Mouse (Mus musculus) ES-Bruce4 (cell line): ENCODE measurements around the gene Slc39a2. TPM values are rescaled to one million over a fixed set of nuclear protein-coding genes. Genes with fewer than 3 reads are reported as not detected.
"Not testable (repeated sequence)": the region's sequence is repeated elsewhere in the genome, so short reads cannot be mapped to it uniquely, and the experiment has no call there.

Experiments used
- H3K27ac ChIP-seq: 2 replicates; pipeline ENCODE4 v1.5.1; 2012; ENCODE audit warnings: low read length, inconsistent platforms; ENCODE audit not compliant: insufficient read depth
- H3K27me3 ChIP-seq: 2 replicates; pipeline ENCODE4 v1.6.1; 2012; ENCODE audit warnings: mild to moderate bottlenecking, low read length, inconsistent platforms; ENCODE audit not compliant: control insufficient read depth, poor library complexity, insufficient read depth, severe bottlenecking
- H3K36me3 ChIP-seq: 2 replicates; pipeline ENCODE4 v1.6.1; 2012; ENCODE audit warnings: inconsistent platforms, mild to moderate bottlenecking, low read length, moderate library complexity; ENCODE audit not compliant: control insufficient read depth, poor library complexity, insufficient read depth, severe bottlenecking
- H3K4me1 ChIP-seq: one replicate; pipeline ENCODE4 v1.8.1; 2011; ENCODE audit warnings: low read length; ENCODE audit not compliant: control insufficient read depth, insufficient read depth
- H3K4me3 ChIP-seq: 2 replicates; pipeline ENCODE4 v1.5.1; 2011; ENCODE audit warnings: low read depth, mild to moderate bottlenecking, low read length
- H3K9ac ChIP-seq: 2 replicates; pipeline ENCODE4 v1.6.1; 2012; ENCODE audit warnings: low read depth, mild to moderate bottlenecking, inconsistent platforms; ENCODE audit not compliant: poor library complexity, severe bottlenecking
- H3K9me3 ChIP-seq: replicated peaks from 2 replicates; pipeline ENCODE4 v1.6.1; 2012; ENCODE audit warnings: mild to moderate bottlenecking, low read length, inconsistent platforms; ENCODE audit not compliant: control insufficient read depth, poor library complexity, insufficient read depth, severe bottlenecking
- CTCF ChIP-seq: IDR thresholded peaks from one replicate; pipeline ENCODE4 v1.8.1; 2011; ENCODE audit warnings: low read depth, low read length
- EP300 ChIP-seq: IDR thresholded peaks from 2 replicates; pipeline ENCODE4 v1.6.1; 2011; ENCODE audit warnings: low read depth, low read length; ENCODE audit not compliant: insufficient read depth
- POLR2A ChIP-seq: IDR thresholded peaks from one replicate; pipeline ENCODE4 v1.8.1; 2011; ENCODE audit warnings: low read length; ENCODE audit not compliant: insufficient read depth
- polyA plus RNA-seq: library from polyadenylated mRNA; stranded (reverse); fragments of >200 nt; gene quantifications from 2 replicates; pipeline ENCODE4 v1.2.4, GENCODE M21; 2011; ENCODE audit warnings: low read depth; ENCODE audit not compliant: missing spikeins, insufficient read depth, insufficient read length

Gene Slc39a2
- polyA plus RNA-seq, 1 experiment = 2.7 TPM

DNA sequence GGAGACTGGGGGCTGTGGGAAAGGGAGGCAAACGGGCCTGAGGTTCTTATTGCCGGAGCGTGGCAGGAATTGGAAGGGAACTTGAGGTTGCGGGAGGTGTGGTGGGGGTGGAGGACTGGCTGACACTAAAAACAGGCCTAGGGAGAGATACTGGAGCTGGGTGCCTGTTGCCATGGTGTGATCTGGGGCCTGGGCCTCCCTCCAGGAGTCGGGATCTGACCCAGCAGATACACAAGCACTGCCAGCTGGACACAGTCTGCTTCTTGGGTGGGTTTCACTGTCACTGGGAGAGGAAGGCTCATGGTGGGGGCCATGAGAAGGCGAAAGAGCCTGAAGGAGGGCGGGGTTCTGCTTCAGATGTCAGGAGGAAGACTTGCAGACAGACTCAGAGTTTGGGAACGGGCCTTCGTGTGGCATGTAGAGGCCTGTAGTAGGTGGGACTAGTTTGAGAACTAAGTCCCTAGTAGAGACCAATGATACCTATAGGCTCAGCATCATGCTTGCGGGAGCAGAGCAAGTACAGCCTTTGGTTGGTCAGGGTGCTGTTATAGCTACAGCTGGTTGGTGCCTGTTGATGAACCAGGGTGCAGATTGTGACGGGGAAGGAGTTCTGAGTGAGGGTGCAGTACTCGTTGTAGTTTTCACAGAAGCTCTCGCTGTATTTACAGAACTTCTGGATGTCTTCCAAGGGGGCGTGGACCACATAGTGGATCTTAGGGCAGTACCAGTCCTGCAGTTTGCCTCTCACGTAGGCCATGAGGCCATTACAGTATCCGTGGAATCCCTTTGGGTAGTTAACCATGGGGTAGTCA, 29.3 kb downstream of the Slc39a2 start:
- TF ChIP-seq EP300 = no peak
- no peak overlapping the region for H3K27ac ChIP-seq

DNA sequence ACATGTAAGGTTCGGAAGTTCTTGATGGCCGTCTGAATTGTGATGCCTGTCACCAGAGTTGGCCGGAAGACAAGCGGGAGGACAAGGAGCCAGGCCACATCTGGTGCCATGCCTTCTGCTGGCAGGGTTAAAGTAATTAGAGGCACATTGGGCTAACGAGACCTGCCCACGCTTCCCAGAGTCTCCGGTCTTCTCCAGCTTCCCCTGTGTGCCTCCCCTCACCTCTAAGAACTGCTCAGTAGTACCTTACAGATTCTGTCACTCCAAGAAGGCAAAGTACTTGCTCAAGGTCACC, 29.8 kb downstream of the Slc39a2 start, which contains the start of gene Rnase13:
Gene Rnase13, minus strand, starts transcription at position 203 of the 295 bp plus-strand sequence.
- no peak within 1 kb of the TSS for H3K9ac ChIP-seq
- no peak within 1 kb of the TSS for H3K4me3 ChIP-seq
- TF ChIP-seq EP300 = no peak
- no peak for TF ChIP-seq CTCF
- TF ChIP-seq POLR2A = no peak
- H3K27ac ChIP-seq = no peak within 1 kb of the TSS
- no peaks in the 10 kb centered on the region for H3K36me3 ChIP-seq
- no peaks in the 10 kb centered on the region for H3K9me3 ChIP-seq
- H3K4me1 ChIP-seq = no peaks in the 10 kb centered on the region
- H3K27me3 ChIP-seq = no peaks in the 10 kb centered on the region

More for the DNA sequence above, 29.3 kb downstream of the Slc39a2 start:
- H3K36me3 ChIP-seq = no peaks in the 10 kb centered on the region
- H3K4me1 ChIP-seq = no peaks in the 10 kb centered on the region
- no peaks in the 10 kb centered on the region for H3K9me3 ChIP-seq
- H3K27me3 ChIP-seq = no peaks in the 10 kb centered on the region
- no peak overlapping the region for H3K4me3 ChIP-seq
- H3K9ac ChIP-seq = no peak overlapping the region

GRCm38 (mm10) chr14:51922910-51923309, 30.2 kb downstream of the Slc39a2 start:
- TF ChIP-seq POLR2A (no peak), CTCF (no peak), EP300 (no peak)
- Histone ChIP-seq H3K4me3 (no peak overlapping the region), H3K36me3 (no peaks in the 10 kb centered on the region), H3K4me1 (no peaks in the 10 kb centered on the region), H3K27ac (no peak overlapping the region), H3K9me3 (no peaks in the 10 kb centered on the region), H3K9ac (no peak overlapping the region), H3K27me3 (no peaks in the 10 kb centered on the region)

DNA sequence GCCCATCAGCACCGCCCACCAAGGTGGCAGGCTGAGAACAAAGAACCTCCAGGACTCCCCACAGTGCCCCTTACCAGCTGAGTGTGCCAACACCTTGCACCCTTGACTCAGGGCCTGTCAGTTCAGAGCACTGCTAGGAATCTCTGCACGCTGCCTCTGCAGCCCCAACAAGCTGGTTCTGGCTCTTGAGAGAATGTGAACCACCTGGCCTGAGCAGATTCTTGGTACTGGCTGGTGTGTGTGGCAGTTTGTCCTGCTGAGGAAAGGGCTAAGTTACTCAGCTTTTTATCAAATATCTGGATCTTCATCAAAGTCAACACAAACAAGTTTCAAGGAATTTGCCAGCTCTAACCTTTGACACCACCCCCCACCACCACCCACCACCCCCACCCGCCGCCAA, 30.8 kb downstream of the Slc39a2 start:
- Histone ChIP-seq H3K4me1 (no peaks in the 10 kb centered on the region), H3K9me3 (no peaks in the 10 kb centered on the region), H3K9ac (no peak overlapping the region), H3K4me3 (no peak overlapping the region), H3K27me3 (no peaks in the 10 kb centered on the region), H3K27ac (no peak overlapping the region), H3K36me3 (no peaks in the 10 kb centered on the region)
- TF ChIP-seq EP300 (no peak), CTCF (no peak), POLR2A (no peak)

DNA sequence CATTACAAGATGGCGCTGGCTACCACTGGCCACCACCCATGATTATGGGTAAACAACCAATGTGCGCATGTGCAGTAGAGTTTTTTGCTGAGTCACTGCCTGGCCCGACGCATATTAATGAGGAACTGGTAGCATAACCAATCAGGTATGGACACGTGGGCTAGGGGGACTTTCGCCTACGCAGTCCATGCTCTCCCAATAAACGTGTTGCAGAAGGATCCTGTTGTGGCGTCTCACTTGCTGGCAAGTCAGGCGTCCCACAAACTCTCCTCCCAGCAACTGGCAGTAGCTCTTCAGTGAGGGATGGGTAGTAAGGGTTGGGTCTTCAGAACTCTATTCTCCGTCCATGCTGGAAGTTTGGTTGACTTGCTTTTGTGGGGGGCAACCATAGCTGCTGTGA, 34.2 kb downstream of the Slc39a2 start:
- H3K27ac ChIP-seq, H3K4me1 ChIP-seq, H3K9me3 ChIP-seq, H3K27me3 ChIP-seq, H3K9ac ChIP-seq, H3K4me3 ChIP-seq, H3K36me3 ChIP-seq: not testable (repeated sequence)

GRCm38 (mm10) chr14:51929309-51929943, 36.7 kb downstream of the Slc39a2 start:
- Histone ChIP-seq H3K4me1 (no peaks in the 10 kb centered on the region), H3K9me3 (no peaks in the 10 kb centered on the region), H3K36me3 (no peaks in the 10 kb centered on the region), H3K27me3 (no peaks in the 10 kb centered on the region), H3K9ac (no peak overlapping the region), H3K27ac (no peak overlapping the region), H3K4me3 (no peak overlapping the region)
- TF ChIP-seq CTCF = no peak
- TF ChIP-seq POLR2A = no peak
- TF ChIP-seq EP300 = no peak
